Mouse (Mus musculus): ENCODE data around the gene Rimkla. TPM values are rescaled to one million over a fixed set of nuclear protein-coding genes. Genes with fewer than 3 reads are reported as not detected.

The Rimkla gene
- polyA plus RNA-seq, 1 experiment from 2014 or later, result 2.3 TPM

DNA sequence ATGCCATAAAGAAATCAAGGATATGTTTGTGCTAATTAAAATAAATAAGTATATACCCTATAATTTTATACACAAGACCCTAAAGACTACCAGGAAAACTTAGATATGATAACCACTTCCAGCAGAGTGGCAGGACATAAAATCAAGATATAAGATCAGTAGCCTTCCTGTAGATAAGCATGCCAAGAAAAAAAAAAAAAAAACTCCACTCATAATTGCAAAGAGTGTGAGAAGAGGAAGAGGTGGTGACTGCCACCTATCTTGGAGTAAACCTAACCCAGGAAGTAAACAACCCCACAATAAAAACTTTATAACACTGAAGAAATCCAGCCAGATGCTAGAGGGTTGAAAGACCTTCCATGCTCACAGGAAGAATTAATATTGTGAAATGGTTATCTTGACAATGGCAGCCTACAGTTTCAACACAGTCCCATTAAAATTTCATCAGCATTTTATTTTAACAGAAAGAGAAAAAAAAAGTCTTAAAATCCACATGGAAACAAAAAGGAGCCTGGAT lies 34.0 kb upstream of the Rimkla start:
- Histone ChIP-seq H3K36me3 (ENCODE audit: control insufficient read depth, insufficient read depth, low read length) (no peaks in the 10 kb centered on the region), H3K9me3 (ENCODE audit: control insufficient read depth, low read length) (no peaks in the 10 kb centered on the region), H3K4me2 (replicated peaks; ENCODE audit: low read depth, low read length) (no peak overlapping the region), H3K9ac (ENCODE audit: low read depth, low read length) (no peak overlapping the region), H3K4me3 (ENCODE audit: low read length) (no peak overlapping the region), H3K4me1 (ENCODE audit: control insufficient read depth, insufficient read depth, low read length) (no peaks in the 10 kb centered on the region), H3K27me3 (ENCODE audit: control insufficient read depth, insufficient read depth, low read length) (no peaks in the 10 kb centered on the region), H3K27ac (ENCODE audit: low read depth, low read length) (no peak overlapping the region)
- no peak for ATAC-seq (ENCODE audit: low FRiP score, low TSS enrichment)

DNA sequence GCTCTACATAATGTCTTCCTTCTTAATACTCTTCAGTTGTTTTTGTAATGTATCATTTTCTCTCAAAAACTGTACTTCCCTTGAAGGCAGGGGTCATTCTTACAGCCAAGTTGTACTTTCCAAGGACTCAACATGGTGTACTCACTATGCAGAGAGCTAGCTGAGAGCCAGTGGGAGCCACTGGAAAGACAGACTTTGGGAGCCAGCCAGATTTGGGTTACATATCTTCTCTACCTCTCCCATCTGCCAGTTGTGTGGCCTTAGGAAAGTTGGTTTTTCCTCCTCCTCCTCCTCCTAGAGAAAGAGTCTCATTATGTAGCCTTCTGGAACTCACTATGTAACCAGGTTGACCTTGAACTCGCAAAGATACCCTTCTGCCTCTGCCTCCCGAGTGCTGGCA lies 32.0 kb upstream of the Rimkla start:
- no peak overlapping the region for H3K4me2 ChIP-seq (replicated peaks; ENCODE audit: low read depth, low read length)
- no peak overlapping the region for H3K9ac ChIP-seq (ENCODE audit: low read depth, low read length)
- no peaks in the 10 kb centered on the region for H3K9me3 ChIP-seq (ENCODE audit: control insufficient read depth, low read length)
- H3K36me3 ChIP-seq (ENCODE audit: control insufficient read depth, insufficient read depth, low read length), result no peaks in the 10 kb centered on the region
- H3K4me3 ChIP-seq (ENCODE audit: low read length), result no peak overlapping the region
- no peak overlapping the region for H3K27ac ChIP-seq (ENCODE audit: low read depth, low read length)
- WGBS, result 87% methylated on average over 2 of the region's 2 CpGs
- no peaks in the 10 kb centered on the region for H3K4me1 ChIP-seq (ENCODE audit: control insufficient read depth, insufficient read depth, low read length)
- ATAC-seq (ENCODE audit: low FRiP score, low TSS enrichment), result no peak
- no peaks in the 10 kb centered on the region for H3K27me3 ChIP-seq (ENCODE audit: control insufficient read depth, insufficient read depth, low read length)

DNA sequence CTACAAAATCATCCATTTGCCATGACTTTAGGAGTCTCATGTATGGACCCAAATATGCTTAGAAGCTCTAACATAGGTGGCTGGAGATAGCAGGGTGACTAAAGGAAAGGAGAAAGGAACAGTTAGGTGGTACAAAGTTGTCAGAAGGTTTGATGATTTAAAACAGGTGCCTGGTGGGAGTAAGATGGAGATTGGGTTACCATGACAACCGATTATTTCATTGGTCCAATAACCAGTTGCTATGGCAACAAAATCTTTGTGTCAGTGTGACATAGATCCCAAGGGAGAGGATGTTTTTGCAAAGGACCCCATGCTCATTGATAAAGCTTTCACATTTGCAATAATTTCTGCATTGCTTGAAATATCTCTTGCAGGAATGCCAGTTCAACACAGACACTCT lies 31.6 kb upstream of the Rimkla start:
- Histone ChIP-seq H3K36me3 (ENCODE audit: control insufficient read depth, insufficient read depth, low read length) (no peaks in the 10 kb centered on the region), H3K4me2 (replicated peaks; ENCODE audit: low read depth, low read length) (no peak overlapping the region), H3K27ac (ENCODE audit: low read depth, low read length) (no peak overlapping the region), H3K4me1 (ENCODE audit: control insufficient read depth, insufficient read depth, low read length) (no peaks in the 10 kb centered on the region), H3K9me3 (ENCODE audit: control insufficient read depth, low read length) (no peaks in the 10 kb centered on the region), H3K27me3 (ENCODE audit: control insufficient read depth, insufficient read depth, low read length) (no peaks in the 10 kb centered on the region), H3K9ac (ENCODE audit: low read depth, low read length) (no peak overlapping the region), H3K4me3 (ENCODE audit: low read length) (no peak overlapping the region)
- ATAC-seq (ENCODE audit: low FRiP score, low TSS enrichment), result no peak
- 74% methylated on average over 1 of the region's 1 CpGs for WGBS

DNA sequence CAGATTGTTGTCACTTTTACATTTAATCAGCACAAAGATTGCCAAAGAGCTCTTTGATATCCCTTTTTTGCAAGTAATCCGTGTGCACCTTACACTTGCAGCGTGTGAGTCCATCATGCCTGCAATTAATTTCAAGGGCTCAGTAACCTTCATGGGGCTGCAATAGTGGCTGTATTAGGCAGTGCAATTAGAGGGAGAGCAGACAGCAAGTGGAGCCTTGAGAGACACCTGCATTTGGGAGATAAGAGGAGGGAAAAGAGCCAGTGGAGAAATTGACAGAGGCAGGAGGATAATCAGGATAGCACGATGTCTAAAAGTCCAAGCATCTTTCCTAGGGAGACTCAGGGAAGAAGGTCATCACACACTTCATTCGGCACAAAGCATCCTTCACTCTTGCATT lies 31.1 kb upstream of the Rimkla start:
- Histone ChIP-seq H3K4me2 (replicated peaks; ENCODE audit: low read depth, low read length) (no peak overlapping the region), H3K4me3 (ENCODE audit: low read length) (no peak overlapping the region), H3K4me1 (ENCODE audit: control insufficient read depth, insufficient read depth, low read length) (no peaks in the 10 kb centered on the region), H3K36me3 (ENCODE audit: control insufficient read depth, insufficient read depth, low read length) (no peaks in the 10 kb centered on the region), H3K9ac (ENCODE audit: low read depth, low read length) (no peak overlapping the region), H3K9me3 (ENCODE audit: control insufficient read depth, low read length) (no peaks in the 10 kb centered on the region), H3K27ac (ENCODE audit: low read depth, low read length) (no peak overlapping the region), H3K27me3 (ENCODE audit: control insufficient read depth, insufficient read depth, low read length) (no peaks in the 10 kb centered on the region)
- WGBS, result 85% methylated on average over 4 of the region's 4 CpGs
- no peak for ATAC-seq (ENCODE audit: low FRiP score, low TSS enrichment)

DNA sequence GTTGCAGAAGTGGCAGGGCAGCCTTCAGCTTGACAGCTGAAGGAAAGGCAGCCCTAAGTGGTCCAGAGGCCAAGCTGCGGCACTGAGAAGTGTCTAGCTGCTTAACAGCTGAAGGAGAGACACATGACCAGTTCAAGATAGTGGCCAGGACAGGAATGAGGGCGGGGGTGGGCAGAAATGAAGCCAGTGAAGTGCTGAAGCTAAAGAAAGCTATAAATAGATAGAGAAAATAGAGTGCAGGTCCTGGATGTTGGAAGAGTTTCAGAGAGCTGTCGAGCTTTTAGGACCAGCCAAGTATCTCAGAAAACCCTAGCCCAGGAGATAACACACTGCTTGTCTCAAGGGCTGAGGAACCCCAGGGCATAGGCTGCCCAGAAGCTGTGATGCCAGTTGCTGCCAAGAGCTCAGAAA lies 20.3 kb upstream of the Rimkla start:
- no peak for ATAC-seq (ENCODE audit: low FRiP score, low TSS enrichment)
- WGBS, result 75% methylated on average over 3 of the region's 3 CpGs
- Histone ChIP-seq H3K27me3 (ENCODE audit: control insufficient read depth, insufficient read depth, low read length) (no peaks in the 10 kb centered on the region), H3K4me3 (ENCODE audit: low read length) (no peak overlapping the region), H3K9me3 (ENCODE audit: control insufficient read depth, low read length) (no peaks in the 10 kb centered on the region), H3K36me3 (ENCODE audit: control insufficient read depth, insufficient read depth, low read length) (no peaks in the 10 kb centered on the region), H3K9ac (ENCODE audit: low read depth, low read length) (no peak overlapping the region), H3K4me1 (ENCODE audit: control insufficient read depth, insufficient read depth, low read length) (no peaks in the 10 kb centered on the region), H3K4me2 (replicated peaks; ENCODE audit: low read depth, low read length) (no peak overlapping the region), H3K27ac (ENCODE audit: low read depth, low read length) (no peak overlapping the region)

DNA sequence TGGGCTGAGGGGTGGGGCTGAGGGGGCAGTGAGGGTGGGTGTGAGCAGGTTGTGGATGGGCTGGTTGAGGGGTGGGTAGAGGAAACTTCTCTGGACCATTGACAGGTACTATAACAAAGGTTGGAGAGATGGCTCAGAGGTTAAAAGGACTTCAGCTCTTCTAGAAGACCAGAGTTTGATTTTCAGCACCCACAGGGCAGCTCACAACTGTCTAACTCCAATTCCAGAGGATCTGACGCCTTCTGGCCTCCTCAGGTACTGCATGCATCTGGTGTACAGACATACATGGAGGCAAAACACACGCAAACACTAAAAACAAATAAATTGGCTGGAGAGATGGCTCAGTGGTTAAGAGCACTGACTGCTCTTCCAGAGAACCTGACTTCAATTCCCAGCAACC lies 19.2 kb upstream of the Rimkla start:
- Histone ChIP-seq H3K4me1 (ENCODE audit: control insufficient read depth, insufficient read depth, low read length) (no peaks in the 10 kb centered on the region), H3K9ac (ENCODE audit: low read depth, low read length) (no peak overlapping the region), H3K27ac (ENCODE audit: low read depth, low read length) (no peak overlapping the region), H3K4me3 (ENCODE audit: low read length) (no peak overlapping the region), H3K9me3 (ENCODE audit: control insufficient read depth, low read length) (no peaks in the 10 kb centered on the region), H3K27me3 (ENCODE audit: control insufficient read depth, insufficient read depth, low read length) (no peaks in the 10 kb centered on the region), H3K4me2 (replicated peaks; ENCODE audit: low read depth, low read length) (no peak overlapping the region), H3K36me3 (ENCODE audit: control insufficient read depth, insufficient read depth, low read length) (no peaks in the 10 kb centered on the region)
- no peak for ATAC-seq (ENCODE audit: low FRiP score, low TSS enrichment)
- 67% methylated on average over 2 of the region's 2 CpGs for WGBS

DNA sequence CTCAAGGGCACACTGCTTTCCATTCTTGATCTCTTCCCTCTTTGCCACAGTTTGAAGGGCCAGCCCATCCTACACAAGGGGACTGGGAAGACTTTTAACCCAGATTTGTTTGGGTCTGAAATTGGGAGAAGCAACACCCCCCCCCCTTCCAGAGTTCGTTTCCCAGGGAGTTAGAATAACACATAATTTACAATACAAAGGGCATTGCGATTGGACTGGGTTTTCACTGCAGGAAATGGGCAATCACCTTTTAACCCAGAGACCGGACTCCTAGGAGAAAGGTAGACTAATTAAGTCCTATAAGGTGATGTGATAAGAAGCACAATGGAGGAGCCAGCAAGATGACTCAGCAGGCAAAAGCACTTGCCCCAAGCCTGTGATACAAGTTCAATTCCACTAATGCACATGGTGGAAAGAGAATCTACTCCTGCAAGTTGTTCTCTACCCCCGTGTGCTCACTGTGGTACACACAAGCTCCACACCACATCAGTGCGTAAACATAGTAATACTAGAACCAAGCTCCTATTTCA lies 6.0 kb upstream of the Rimkla start:
- H3K4me1 ChIP-seq (ENCODE audit: control insufficient read depth, insufficient read depth, low read length), result no peaks in the 10 kb centered on the region
- H3K4me3 ChIP-seq (ENCODE audit: low read length), result no peak overlapping the region
- 35% methylated on average over 5 of the region's 5 CpGs for WGBS
- no peaks in the 10 kb centered on the region for H3K36me3 ChIP-seq (ENCODE audit: control insufficient read depth, insufficient read depth, low read length)
- no peaks in the 10 kb centered on the region for H3K9me3 ChIP-seq (ENCODE audit: control insufficient read depth, low read length)
- H3K9ac ChIP-seq (ENCODE audit: low read depth, low read length), result no peak overlapping the region
- H3K27ac ChIP-seq (ENCODE audit: low read depth, low read length), result no peak overlapping the region
- H3K4me2 ChIP-seq (replicated peaks; ENCODE audit: low read depth, low read length), result no peak overlapping the region
- no peaks in the 10 kb centered on the region for H3K27me3 ChIP-seq (ENCODE audit: control insufficient read depth, insufficient read depth, low read length)
- no peak for ATAC-seq (ENCODE audit: low FRiP score, low TSS enrichment)

DNA sequence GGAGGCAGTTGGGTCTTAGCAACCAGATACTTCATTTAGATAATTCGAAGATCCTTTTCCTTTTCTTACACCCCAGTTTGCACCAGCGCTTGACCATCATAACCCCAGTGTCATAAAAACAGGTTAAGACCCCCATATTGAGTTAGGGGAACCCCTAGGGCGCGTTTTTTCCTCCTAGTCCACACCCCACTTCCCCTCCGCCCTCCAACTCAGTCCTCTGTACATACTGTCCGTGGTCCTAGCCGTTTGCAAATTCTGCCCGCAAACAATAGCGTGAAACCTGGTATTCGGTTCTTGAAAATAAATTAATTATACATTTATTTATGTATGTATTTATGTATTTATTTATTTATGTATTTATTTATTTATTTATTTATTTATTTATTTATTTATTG lies 502 bp upstream of the Rimkla start:
- no peak overlapping the region for H3K27ac ChIP-seq (ENCODE audit: low read depth, low read length)
- H3K4me1 ChIP-seq (ENCODE audit: control insufficient read depth, insufficient read depth, low read length), result no peaks in the 10 kb centered on the region
- H3K9me3 ChIP-seq (ENCODE audit: control insufficient read depth, low read length), result no peaks in the 10 kb centered on the region
- peak overlapping the region; percentile 95 for H3K4me2 ChIP-seq (replicated peaks; ENCODE audit: low read depth, low read length)
- H3K9ac ChIP-seq (ENCODE audit: low read depth, low read length), result peak overlapping the region; percentile 61; the same call in 1 of the 2 replicates
- ATAC-seq (ENCODE audit: low FRiP score, low TSS enrichment), result peak; percentile 14; the same call in 1 of the 2 replicates
- H3K36me3 ChIP-seq (ENCODE audit: control insufficient read depth, insufficient read depth, low read length), result no peaks in the 10 kb centered on the region
- H3K4me3 ChIP-seq (ENCODE audit: low read length), result peak overlapping the region; percentile 55
- peaks cover 15% of the 10 kb centered on the region for H3K27me3 ChIP-seq (ENCODE audit: control insufficient read depth, insufficient read depth, low read length)
- 41% methylated on average over 10 of the region's 10 CpGs for WGBS

DNA sequence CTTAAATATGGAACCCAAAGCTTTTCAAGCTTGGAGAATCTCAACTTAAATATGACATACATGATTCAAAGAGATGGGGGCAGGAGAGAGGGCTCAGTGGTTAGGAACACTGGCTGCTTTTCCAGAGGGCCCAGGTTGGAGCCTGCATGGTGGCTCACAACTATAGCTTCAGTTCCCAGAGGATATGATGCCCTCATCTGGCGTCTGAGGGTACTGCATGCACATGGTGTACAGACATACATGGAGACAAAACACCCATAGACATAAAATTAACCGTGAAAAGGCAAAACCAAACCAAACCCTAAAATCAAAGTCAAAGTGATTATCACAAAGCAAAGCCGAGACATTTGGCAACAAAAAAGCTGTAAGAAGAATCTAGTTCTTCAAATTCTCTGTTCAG lies 1.6 kb downstream of the Rimkla start:
- no peak for ATAC-seq (ENCODE audit: low FRiP score, low TSS enrichment)
- Histone ChIP-seq H3K27me3 (ENCODE audit: control insufficient read depth, insufficient read depth, low read length) (peaks cover 15% of the 10 kb centered on the region), H3K9me3 (ENCODE audit: control insufficient read depth, low read length) (no peaks in the 10 kb centered on the region), H3K4me2 (replicated peaks; ENCODE audit: low read depth, low read length) (no peak overlapping the region), H3K27ac (ENCODE audit: low read depth, low read length) (no peak overlapping the region), H3K36me3 (ENCODE audit: control insufficient read depth, insufficient read depth, low read length) (no peaks in the 10 kb centered on the region), H3K4me3 (ENCODE audit: low read length) (no peak overlapping the region), H3K9ac (ENCODE audit: low read depth, low read length) (no peak overlapping the region), H3K4me1 (ENCODE audit: control insufficient read depth, insufficient read depth, low read length) (no peaks in the 10 kb centered on the region)
- WGBS, result 76% methylated on average over 3 of the region's 3 CpGs
